Mouse (Mus musculus): Measurements from ENCODE around the gene Insc.

DNA sequence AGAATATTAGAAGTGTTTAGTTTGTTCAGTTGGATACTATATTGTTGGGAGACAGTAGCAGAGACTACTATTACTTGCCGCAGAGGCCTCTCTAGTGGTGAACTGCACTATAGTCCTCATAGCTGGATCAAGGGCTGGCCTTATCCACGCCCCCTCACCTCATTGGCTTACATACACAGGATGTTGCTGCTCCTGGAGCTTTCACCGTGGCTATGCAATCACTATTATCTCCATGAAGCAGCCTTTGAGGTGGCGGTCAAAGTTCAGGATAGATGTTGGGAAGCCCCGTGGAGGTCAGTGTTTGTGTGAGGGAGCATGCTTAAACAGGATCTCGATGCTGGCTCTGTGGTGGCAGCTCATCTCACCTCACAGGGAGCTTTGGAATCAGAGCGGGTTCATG, 28.3 kb downstream of the Insc start:
- TF ChIP-seq CTCF (IDR thresholded peaks at IDR 0.05; ENCODE audit: low read depth, low read length) (no peak), POLR2A (IDR thresholded peaks at IDR 0.05; ENCODE audit: borderline replicate concordance, low read depth, low read length) (no peak)
